Mouse (Mus musculus): ENCODE data around the gene Ccl26. TPM values are rescaled to one million over a fixed set of nuclear protein-coding genes. Genes with fewer than 3 reads are reported as not detected.
"Not testable (repeated sequence)": the region's sequence is repeated elsewhere in the genome, so short reads cannot be mapped to it uniquely, and the experiment has no call there.

Ccl26 gene
- not detected in 2 replicates for polyA plus RNA-seq (2015; fragmentation: Nextera tagmentation; extraction: Ambion mirVana)

- ATAC-seq (replicated peaks), result no peak
- no peaks in the 10 kb centered on the region for H3K9me3 ChIP-seq
Observed at GRCm38 (mm10) chr5:135563469-135563868, at the start of gene Ccl26. TSS of gene Ccl26 (minus strand) at chr5:135563569.

DNA sequence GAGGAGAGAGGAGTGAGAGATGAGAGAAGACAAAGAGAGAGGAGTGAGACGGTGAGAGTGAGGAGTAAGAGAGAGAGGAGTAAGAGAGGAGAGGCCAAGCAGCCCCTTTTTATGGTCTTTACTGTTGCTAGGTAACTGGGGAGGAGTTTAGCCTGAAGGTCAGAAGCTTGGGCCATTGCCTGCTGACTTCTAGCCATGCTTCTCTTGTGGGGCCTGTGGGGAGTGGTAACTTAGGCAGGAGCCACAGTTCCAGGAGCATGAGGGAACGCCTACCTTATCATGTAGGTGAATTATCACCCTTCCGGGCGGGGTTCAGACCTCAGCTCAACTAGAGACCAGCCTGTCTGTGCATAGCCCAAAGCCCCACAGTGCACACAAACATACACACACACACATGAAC, 46.4 kb upstream of the Ccl26 start:
- Histone ChIP-seq H3K27ac (replicated peaks) (no peak overlapping the region), H3K4me1 (no peaks in the 10 kb centered on the region), H3K27me3 (no peaks in the 10 kb centered on the region), H3K36me3 (no peaks in the 10 kb centered on the region), H3K9ac (replicated peaks) (no peak overlapping the region), H3K4me3 (no peak overlapping the region), H3K9me3 (no peaks in the 10 kb centered on the region), H3K4me2 (replicated peaks) (no peak overlapping the region)
- 78% methylated on average over 4 of the region's 4 CpGs for WGBS
- no peak for ATAC-seq (replicated peaks)

More at GRCm38 (mm10) chr5:135563469-135563868, at the start of gene Ccl26:
- no peaks in the 10 kb centered on the region for H3K36me3 ChIP-seq
- 92% methylated on average over 3 of the region's 3 CpGs for WGBS
- H3K4me1 ChIP-seq, result no peaks in the 10 kb centered on the region
- H3K9ac ChIP-seq (replicated peaks), result no peak within 1 kb of the TSS
- H3K27ac ChIP-seq (replicated peaks), result no peak within 1 kb of the TSS
- H3K4me3 ChIP-seq, result no peak within 1 kb of the TSS
- H3K4me2 ChIP-seq (replicated peaks), result no peak within 1 kb of the TSS
- no peaks in the 10 kb centered on the region for H3K27me3 ChIP-seq

- WGBS, result 51% methylated on average over 1 of the region's 1 CpGs
- H3K4me1 ChIP-seq, result no peaks in the 10 kb centered on the region
- ATAC-seq (replicated peaks), result no peak
Observed at GRCm38 (mm10) chr5:135607581-135607980, 44.2 kb upstream of the Ccl26 start.

GRCm38 (mm10) chr5:135606717-135607116, 43.3 kb upstream of the Ccl26 start:
- not testable (repeated sequence) for H3K4me1 ChIP-seq; H3K9me3 ChIP-seq; H3K9ac ChIP-seq (replicated peaks); H3K27ac ChIP-seq (replicated peaks); H3K4me2 ChIP-seq (replicated peaks); ATAC-seq (replicated peaks); H3K27me3 ChIP-seq; H3K4me3 ChIP-seq; H3K36me3 ChIP-seq
- WGBS, result no CpG with 5 or more reads among the region's 1 CpGs

More at GRCm38 (mm10) chr5:135607581-135607980, 44.2 kb upstream of the Ccl26 start:
- no peak overlapping the region for H3K4me2 ChIP-seq (replicated peaks)
- no peak overlapping the region for H3K4me3 ChIP-seq
- no peaks in the 10 kb centered on the region for H3K27me3 ChIP-seq
- H3K27ac ChIP-seq (replicated peaks), result no peak overlapping the region
- H3K9ac ChIP-seq (replicated peaks), result no peak overlapping the region
- H3K36me3 ChIP-seq, result no peaks in the 10 kb centered on the region
- peaks cover 5% of the 10 kb centered on the region; the same call in 1 of the 2 replicates for H3K9me3 ChIP-seq

DNA sequence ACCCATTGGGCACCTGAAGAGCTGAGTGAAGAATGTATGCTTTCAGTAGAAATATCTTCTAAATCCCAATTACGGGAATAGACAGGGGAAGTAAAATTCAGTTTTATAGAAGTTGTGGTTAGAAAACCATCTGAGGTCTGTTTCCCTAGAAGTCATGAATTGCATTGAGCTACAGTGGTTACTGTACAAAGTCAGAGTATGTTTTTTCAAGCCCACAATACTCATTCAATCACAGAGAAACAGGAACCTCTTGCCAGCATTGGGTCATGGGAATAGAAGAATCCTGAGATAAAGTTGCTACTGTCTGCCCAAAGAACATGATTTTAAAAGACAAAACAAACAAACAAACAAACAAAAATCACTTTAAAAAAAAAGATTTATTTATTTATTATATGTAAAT, 41.3 kb upstream of the Ccl26 start:
- not testable (repeated sequence) for H3K27me3 ChIP-seq; ATAC-seq (replicated peaks); H3K4me2 ChIP-seq (replicated peaks); H3K4me1 ChIP-seq; H3K9me3 ChIP-seq; H3K27ac ChIP-seq (replicated peaks); H3K4me3 ChIP-seq; H3K36me3 ChIP-seq; H3K9ac ChIP-seq (replicated peaks)
- WGBS, result no CpG with 5 or more reads among the region's 1 CpGs

- H3K27ac ChIP-seq (replicated peaks), result no peak overlapping the region
- H3K4me3 ChIP-seq, result no peak overlapping the region
- 84% methylated on average over 12 of the region's 12 CpGs for WGBS
- no peak overlapping the region for H3K9ac ChIP-seq (replicated peaks)
- ATAC-seq (replicated peaks), result no peak
- H3K9me3 ChIP-seq, result no peaks in the 10 kb centered on the region
- no peaks in the 10 kb centered on the region for H3K4me1 ChIP-seq
- no peaks in the 10 kb centered on the region for H3K27me3 ChIP-seq
- no peaks in the 10 kb centered on the region for H3K36me3 ChIP-seq
- no peak overlapping the region for H3K4me2 ChIP-seq (replicated peaks)
Observed at GRCm38 (mm10) chr5:135589996-135590784, 26.8 kb upstream of the Ccl26 start.

DNA sequence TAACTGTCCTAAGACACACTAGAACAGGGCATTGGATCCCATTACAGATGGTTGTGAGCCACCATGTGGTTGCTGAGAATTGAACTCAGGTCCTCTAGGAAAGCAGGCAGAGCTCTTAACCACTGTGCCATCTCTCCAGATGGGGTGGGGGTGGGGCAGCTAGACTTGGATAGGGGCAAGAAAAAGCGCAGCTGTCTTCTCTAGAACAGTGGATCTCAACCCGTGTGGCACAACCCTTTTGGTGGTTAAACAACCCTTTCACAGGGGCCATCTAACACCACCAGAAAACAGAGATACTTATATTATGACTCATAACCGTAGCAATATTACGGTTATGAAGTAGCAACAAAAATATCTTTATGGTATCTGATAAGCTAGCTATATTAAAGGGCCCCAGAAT, 24.4 kb upstream of the Ccl26 start:
- H3K9me3 ChIP-seq, result no peaks in the 10 kb centered on the region
- H3K4me1 ChIP-seq, result no peaks in the 10 kb centered on the region
- WGBS, result 86% methylated on average over 4 of the region's 4 CpGs
- no peaks in the 10 kb centered on the region for H3K27me3 ChIP-seq
- H3K36me3 ChIP-seq, result no peaks in the 10 kb centered on the region
- no peak overlapping the region for H3K27ac ChIP-seq (replicated peaks)
- no peak overlapping the region for H3K4me3 ChIP-seq
- no peak overlapping the region for H3K4me2 ChIP-seq (replicated peaks)
- no peak overlapping the region for H3K9ac ChIP-seq (replicated peaks)
- ATAC-seq (replicated peaks), result no peak

- Histone ChIP-seq H3K9me3 (no peaks in the 10 kb centered on the region), H3K4me1 (no peaks in the 10 kb centered on the region), H3K4me3 (no peak overlapping the region), H3K36me3 (no peaks in the 10 kb centered on the region), H3K27me3 (no peaks in the 10 kb centered on the region), H3K9ac (replicated peaks) (no peak overlapping the region), H3K4me2 (replicated peaks) (no peak overlapping the region), H3K27ac (replicated peaks) (no peak overlapping the region)
- no peak for ATAC-seq (replicated peaks)
- 90% methylated on average over 8 of the region's 8 CpGs for WGBS
Observed at GRCm38 (mm10) chr5:135585691-135586090, 22.3 kb upstream of the Ccl26 start.

GRCm38 (mm10) chr5:135582330-135582729, 19.0 kb upstream of the Ccl26 start:
- Histone ChIP-seq H3K36me3 (no peaks in the 10 kb centered on the region), H3K4me3 (no peak overlapping the region), H3K4me2 (replicated peaks) (no peak overlapping the region), H3K9me3 (no peaks in the 10 kb centered on the region), H3K27me3 (no peaks in the 10 kb centered on the region), H3K9ac (replicated peaks) (no peak overlapping the region), H3K4me1 (no peaks in the 10 kb centered on the region), H3K27ac (replicated peaks) (no peak overlapping the region)
- WGBS, result 83% methylated on average over 4 of the region's 4 CpGs
- ATAC-seq (replicated peaks), result no peak

DNA sequence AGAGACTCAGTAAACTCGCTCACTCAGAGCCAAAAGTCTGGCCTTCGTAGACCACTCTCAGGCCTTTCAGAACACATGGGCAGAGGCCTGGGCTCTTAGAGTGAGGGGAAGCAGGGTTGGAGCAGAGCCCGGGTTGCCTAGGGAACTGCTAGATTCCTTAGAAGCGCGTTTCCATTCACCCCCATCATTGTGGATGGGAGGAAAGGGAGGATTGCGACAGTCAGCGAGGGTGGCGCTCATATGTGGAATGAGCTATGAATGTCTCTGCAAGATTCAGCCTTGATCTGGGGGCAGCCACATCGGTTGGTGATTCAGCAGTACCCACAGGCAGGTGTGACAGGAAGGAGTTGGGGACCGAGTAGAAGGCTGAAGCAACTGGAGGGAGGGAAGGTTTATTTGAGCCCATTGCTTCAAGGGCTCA, 16.0 kb upstream of the Ccl26 start:
- 67% methylated on average over 10 of the region's 10 CpGs for WGBS
- no peaks in the 10 kb centered on the region for H3K36me3 ChIP-seq
- H3K9me3 ChIP-seq, result no peaks in the 10 kb centered on the region
- H3K4me1 ChIP-seq, result no peaks in the 10 kb centered on the region
- no peak overlapping the region for H3K4me2 ChIP-seq (replicated peaks)
- H3K9ac ChIP-seq (replicated peaks), result no peak overlapping the region
- H3K27ac ChIP-seq (replicated peaks), result no peak overlapping the region
- no peak overlapping the region for H3K4me3 ChIP-seq
- ATAC-seq (replicated peaks), result no peak
- H3K27me3 ChIP-seq, result no peaks in the 10 kb centered on the region

DNA sequence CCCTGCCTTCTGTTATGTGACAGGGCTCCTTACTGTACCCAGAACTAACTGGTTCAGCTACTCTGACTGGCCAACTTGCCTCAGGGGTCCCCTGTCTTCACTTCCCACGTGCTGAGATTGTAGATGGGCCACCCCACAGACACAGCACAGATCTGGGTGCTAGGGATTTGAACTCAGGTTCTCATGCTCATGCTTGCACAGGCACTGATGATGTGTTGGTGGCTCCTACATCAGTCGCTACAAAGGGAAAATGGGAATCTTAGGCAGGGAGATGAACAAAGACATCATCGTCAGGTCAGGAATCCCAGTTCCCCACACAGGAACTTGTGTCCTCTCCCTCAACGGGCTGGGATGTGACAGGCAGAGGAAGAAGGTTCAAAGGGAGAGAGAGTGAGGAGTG, 12.7 kb upstream of the Ccl26 start:
- Histone ChIP-seq H3K4me2 (replicated peaks) (no peak overlapping the region), H3K36me3 (no peaks in the 10 kb centered on the region)
- no peak for ATAC-seq (replicated peaks)

DNA sequence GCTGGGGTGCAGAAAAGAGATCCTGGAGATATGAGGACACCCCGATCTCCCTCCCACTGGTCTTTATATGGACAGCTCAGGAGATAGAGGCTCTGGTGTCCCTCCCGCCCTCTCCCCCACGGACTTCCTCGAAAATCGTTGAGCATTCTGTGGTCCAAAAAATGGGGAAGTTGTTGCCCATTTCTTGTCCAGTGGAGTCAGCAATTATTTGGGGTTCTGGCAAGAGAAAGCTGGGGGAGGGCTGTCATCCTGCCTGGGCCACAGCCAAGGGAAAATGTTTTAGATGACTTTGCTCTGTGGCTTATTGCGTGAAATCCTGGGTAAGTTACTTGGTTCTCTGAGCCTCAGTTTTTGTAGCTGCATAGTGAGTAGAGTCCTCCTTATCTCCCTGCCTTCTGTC, 9.6 kb upstream of the Ccl26 start, which contains the start of gene Ccl24:
Gene Ccl24, minus strand, starts transcription at position 44 of the 400 bp plus-strand sequence.
- H3K36me3 ChIP-seq, result no peaks in the 10 kb centered on the region
- H3K9ac ChIP-seq (replicated peaks), result no peak within 1 kb of the TSS
- ATAC-seq (replicated peaks), result no peak
- no peak within 1 kb of the TSS for H3K4me2 ChIP-seq (replicated peaks)
- H3K9me3 ChIP-seq, result no peaks in the 10 kb centered on the region
- H3K27me3 ChIP-seq, result no peaks in the 10 kb centered on the region
- WGBS, result 92% methylated on average over 6 of the region's 6 CpGs
- H3K27ac ChIP-seq (replicated peaks), result no peak within 1 kb of the TSS
- no peaks in the 10 kb centered on the region for H3K4me1 ChIP-seq
- H3K4me3 ChIP-seq, result no peak within 1 kb of the TSS

More for the DNA sequence above, 12.7 kb upstream of the Ccl26 start:
- Histone ChIP-seq H3K4me1 (no peaks in the 10 kb centered on the region), H3K9ac (replicated peaks) (no peak overlapping the region), H3K9me3 (no peaks in the 10 kb centered on the region), H3K27ac (replicated peaks) (no peak overlapping the region), H3K27me3 (no peaks in the 10 kb centered on the region), H3K4me3 (no peak overlapping the region)
- 67% methylated on average over 4 of the region's 4 CpGs for WGBS

GRCm38 (mm10) chr5:135568698-135569097, 5.3 kb upstream of the Ccl26 start:
- no peak overlapping the region for H3K4me2 ChIP-seq (replicated peaks)
- no peak overlapping the region for H3K27ac ChIP-seq (replicated peaks)
- H3K4me1 ChIP-seq, result no peaks in the 10 kb centered on the region
- no peak overlapping the region for H3K9ac ChIP-seq (replicated peaks)
- no peaks in the 10 kb centered on the region for H3K27me3 ChIP-seq
- no peaks in the 10 kb centered on the region for H3K36me3 ChIP-seq
- 70% methylated on average over 6 of the region's 6 CpGs for WGBS
- H3K9me3 ChIP-seq, result no peaks in the 10 kb centered on the region
- ATAC-seq (replicated peaks), result no peak
- no peak overlapping the region for H3K4me3 ChIP-seq

Data from forebrain, embryonic 15.5 days (tissue).